ENCODE assay signal across 10 mouse cellular contexts in the genomic region with DNA sequence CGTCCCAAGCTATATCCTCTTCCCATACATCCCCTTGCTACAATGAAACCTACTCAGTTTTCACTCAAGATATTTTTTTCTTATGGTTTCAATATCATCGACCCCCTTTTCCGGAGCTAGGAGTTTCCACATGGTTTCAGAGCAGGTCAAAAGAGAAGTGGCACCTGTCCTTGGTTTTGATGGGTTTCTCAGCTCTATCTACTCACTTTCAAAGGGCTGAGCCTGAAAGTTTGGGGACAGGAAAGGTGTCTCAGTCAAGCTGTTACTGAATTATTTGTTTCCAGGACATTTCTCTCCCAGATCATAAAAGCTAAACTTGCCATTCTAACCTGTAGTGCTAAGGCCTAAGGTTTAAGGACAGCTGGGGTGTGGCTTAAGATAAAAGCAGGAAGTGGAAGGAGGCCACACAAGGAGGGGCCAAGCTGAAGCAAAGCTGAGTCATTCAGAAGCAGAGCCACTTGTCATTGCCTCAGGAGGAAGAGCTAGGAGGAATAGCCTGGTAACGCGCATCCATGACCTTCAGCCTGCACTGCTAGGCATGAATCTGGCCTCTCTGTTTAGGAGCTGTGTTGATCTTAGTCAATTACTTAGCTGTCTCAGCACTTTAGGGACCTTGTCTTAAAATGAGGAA. TPM values are rescaled to one million over a fixed set of nuclear protein-coding genes. Genes with fewer than 3 reads are reported as not detected.
A peak's percentile ranks its signal among the peaks of the same experiment; 100 is the strongest.
DNase-seq lines count a peak whose midpoint lies in the region; ATAC-seq and TF ChIP-seq lines count a peak whose summit lies in the region.
"Had no signal": no experiment of that assay in that cellular context is flagged by ENCODE, and none has a peak within 500 bp of the region (broad histone marks: within the 10 kb centered on the region; RNA-seq: fewer than 3 reads in every experiment).

No protein-coding gene starts in this region.

- H3K27me3 ChIP-seq in intestine, postnatal 0 days (replicated peaks; ENCODE audit: control insufficient read depth, insufficient read depth, low read length): no peaks in the 10 kb centered on the region
- no peaks in the 10 kb centered on the region for H3K27me3 ChIP-seq in megakaryocyte, embryonic 14.5 days (replicated peaks)

- H3K4me1 ChIP-seq in intestine, postnatal 0 days (replicated peaks; ENCODE audit: control insufficient read depth, insufficient read depth, low read length): no peaks in the 10 kb centered on the region
- peaks cover 18% of the 10 kb centered on the region for H3K4me1 ChIP-seq in megakaryocyte, embryonic 14.5 days

- peak; percentile 56 for DNase-seq in CD4-positive, CD25-positive, alpha-beta regulatory T cell, adult 2 months (ENCODE audit: low read depth, low spot score)
- DNase-seq in R1 (ENCODE audit: low read depth, low spot score): peak; percentile 77
- no peak for DNase-seq in thymus, postnatal 25 days
- DNase-seq in thymus, adult 18-20 months: no peak
- DNase-seq in cerebellum, postnatal 36 days: no peak
- DNase-seq: embryo, embryonic 11 days; kidney, postnatal 25 days; thymus, postnatal 4 days had no signal

- no peak overlapping the region for H3K4me3 ChIP-seq in intestine, postnatal 0 days (ENCODE audit: low read depth, low read length)
- peak overlapping the region; percentile 79 for H3K4me3 ChIP-seq in megakaryocyte, embryonic 14.5 days (replicated peaks)

- no peaks in the 10 kb centered on the region for H3K9me3 ChIP-seq in intestine, postnatal 0 days (ENCODE audit: control insufficient read depth)
- no peaks in the 10 kb centered on the region for H3K9me3 ChIP-seq in megakaryocyte, embryonic 14.5 days

- peak; percentile 81 for ATAC-seq in intestine, postnatal 0 days

- no peak overlapping the region for H3K27ac ChIP-seq in intestine, postnatal 0 days (ENCODE audit: low read depth, low read length)

- no peaks in the 10 kb centered on the region for H3K36me3 ChIP-seq in intestine, postnatal 0 days (ENCODE audit: control insufficient read depth, insufficient read depth)
- H3K36me3 ChIP-seq in megakaryocyte, embryonic 14.5 days (replicated peaks; ENCODE audit: low read length): no peaks in the 10 kb centered on the region

- H3K4me2 ChIP-seq in intestine, postnatal 0 days (replicated peaks; ENCODE audit: low read depth): no peak overlapping the region

- no peak overlapping the region for H3K9ac ChIP-seq in intestine, postnatal 0 days (ENCODE audit: low read depth, low read length)

- TF ChIP-seq CTCF in intestine, postnatal 0 days (IDR thresholded peaks at IDR 0.05; ENCODE audit: low read depth): no peak

- 63% methylated on average over 5 of the region's 5 CpGs for WGBS in intestine, postnatal 0 days

RNA-seq across cellular contexts. Expression of a gene that starts 39.2 kb away (rescaled TPM):
- polyA plus RNA-seq in intestine, postnatal 0 days (2015; fragmentation: Nextera tagmentation; extraction: Ambion mirVana): 1.2 and 1.6 TPM in 2 replicates
- polyA plus RNA-seq in megakaryocyte, embryonic 14.5 days (2012; ENCODE audit: insufficient read depth, low replicate concordance): 1.5 TPM in 1 of 2 replicates, not detected in the other

Comparison
In these comparisons a context has a peak if more than half of its experiments do, and no peak if none do; other contexts are left out.
1. DNase-seq: peak in CD4-positive, CD25-positive, alpha-beta regulatory T cell, adult 2 months (single experiment) and R1 (single experiment); none in thymus, postnatal 25 days (single experiment), thymus, adult 18-20 months (0 of 2) and cerebellum, postnatal 36 days (0 of 2).